Mouse (Mus musculus) spleen, adult 18-20 months (tissue): ENCODE data around the gene Slc22a13.
"Not testable (repeated sequence)": the region's sequence is repeated elsewhere in the genome, so short reads cannot be mapped to it uniquely, and the experiment has no call there.

Experiments
- DNase-seq, 2 experiments: peaks; one replicate each; pipeline ENCODE4 v3.0.0; 2022; ENCODE audit warnings: mixed read lengths in 2 of 2

Slc22a13 gene

DNA sequence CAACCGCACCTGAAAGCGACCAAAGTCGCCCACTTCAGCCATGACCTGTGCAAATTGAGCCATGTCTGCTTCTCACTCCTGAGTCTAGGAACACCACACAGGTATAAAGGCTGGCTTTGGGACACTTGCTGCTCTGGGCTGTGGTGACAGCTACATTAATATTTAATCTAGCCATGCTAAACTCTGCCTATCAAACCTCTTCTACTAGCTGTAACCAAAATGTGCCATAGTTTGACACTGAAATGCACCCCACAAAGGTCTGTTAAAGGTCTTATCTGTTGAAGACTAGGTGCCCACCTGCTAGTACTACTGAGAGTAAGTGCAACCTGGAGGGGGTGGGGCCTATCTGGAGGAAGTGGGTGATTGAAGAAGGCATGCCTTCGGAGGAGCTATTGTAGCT lies at the start of gene Slc22a13:
Gene Slc22a13 (minus strand): TSS at position 101 of the 400 bp plus-strand sequence.
- no peak for DNase-seq

DNA sequence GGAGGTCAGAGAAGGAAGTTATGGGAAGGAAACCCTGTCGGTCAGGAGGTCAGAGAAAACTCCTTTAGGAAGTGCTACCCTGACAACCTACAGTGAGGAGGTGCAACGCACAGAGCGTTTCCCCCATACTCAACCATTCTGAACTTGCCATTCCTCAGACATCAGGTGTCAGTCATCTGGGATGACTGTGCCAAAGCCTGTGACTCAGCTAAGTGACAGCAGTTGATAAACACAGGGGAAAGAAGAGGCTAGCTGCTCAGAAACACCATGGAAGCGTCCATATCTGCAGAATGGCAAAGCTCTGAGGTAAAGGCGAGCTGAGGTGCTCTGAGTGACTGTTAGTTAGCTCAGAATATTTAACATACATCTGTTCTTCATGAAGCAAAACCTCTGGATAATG lies 49.2 kb upstream of the Slc22a13 start:
- no peak for DNase-seq

- DNase-seq = no peak
Measured at GRCm38 (mm10) chr9:119256161-119256560, 47.3 kb upstream of the Slc22a13 start.

GRCm38 (mm10) chr9:119255096-119255495 lies 46.2 kb upstream of the Slc22a13 start:
- DNase-seq = no peak

DNA sequence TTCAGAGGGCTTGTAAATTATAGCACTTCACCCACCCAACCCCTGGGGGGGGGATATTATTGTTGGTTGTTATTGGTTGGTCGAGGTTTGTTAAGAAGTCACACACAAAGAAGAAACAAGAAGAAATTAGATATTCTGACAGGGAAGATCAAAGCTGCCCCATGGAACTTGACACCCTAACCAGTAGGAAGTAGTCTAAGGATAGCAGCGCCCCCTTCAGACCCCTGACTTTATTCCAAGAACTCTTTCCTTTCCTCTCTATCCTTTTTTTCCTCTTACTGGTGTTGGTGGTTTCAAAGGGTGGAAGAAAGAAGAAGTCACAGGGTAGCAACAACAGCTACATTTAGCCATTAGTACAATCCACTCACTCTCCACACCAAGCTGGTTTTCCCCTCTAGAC lies 45.3 kb upstream of the Slc22a13 start:
- DNase-seq = no peak

GRCm38 (mm10) chr9:119247996-119248395 lies 39.1 kb upstream of the Slc22a13 start:
- no peak for DNase-seq

DNA sequence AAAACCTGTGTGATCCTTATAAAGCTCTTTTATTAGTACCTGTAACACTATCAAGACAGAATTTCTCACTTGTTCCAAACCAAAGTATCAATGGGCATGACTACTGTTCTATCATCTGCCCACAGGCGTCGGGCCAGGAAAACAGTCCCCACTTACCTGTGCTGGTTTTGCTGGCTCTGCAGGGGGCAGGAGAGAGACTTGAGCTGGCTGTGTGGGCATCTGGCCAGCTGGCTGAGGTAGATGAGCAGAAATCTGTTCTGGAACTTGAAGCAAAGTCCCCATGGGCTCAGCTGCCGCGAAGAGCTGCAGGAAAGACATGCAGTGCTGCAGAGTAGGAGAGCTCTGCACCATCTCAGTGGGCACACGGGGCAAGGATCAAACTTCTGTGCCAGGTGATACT lies 37.9 kb upstream of the Slc22a13 start:
- no peak for DNase-seq

- no peak for DNase-seq
Measured at GRCm38 (mm10) chr9:119243981-119244380, 35.1 kb upstream of the Slc22a13 start.

GRCm38 (mm10) chr9:119241169-119241865 lies 32.4 kb upstream of the Slc22a13 start:
- no peak for DNase-seq

DNA sequence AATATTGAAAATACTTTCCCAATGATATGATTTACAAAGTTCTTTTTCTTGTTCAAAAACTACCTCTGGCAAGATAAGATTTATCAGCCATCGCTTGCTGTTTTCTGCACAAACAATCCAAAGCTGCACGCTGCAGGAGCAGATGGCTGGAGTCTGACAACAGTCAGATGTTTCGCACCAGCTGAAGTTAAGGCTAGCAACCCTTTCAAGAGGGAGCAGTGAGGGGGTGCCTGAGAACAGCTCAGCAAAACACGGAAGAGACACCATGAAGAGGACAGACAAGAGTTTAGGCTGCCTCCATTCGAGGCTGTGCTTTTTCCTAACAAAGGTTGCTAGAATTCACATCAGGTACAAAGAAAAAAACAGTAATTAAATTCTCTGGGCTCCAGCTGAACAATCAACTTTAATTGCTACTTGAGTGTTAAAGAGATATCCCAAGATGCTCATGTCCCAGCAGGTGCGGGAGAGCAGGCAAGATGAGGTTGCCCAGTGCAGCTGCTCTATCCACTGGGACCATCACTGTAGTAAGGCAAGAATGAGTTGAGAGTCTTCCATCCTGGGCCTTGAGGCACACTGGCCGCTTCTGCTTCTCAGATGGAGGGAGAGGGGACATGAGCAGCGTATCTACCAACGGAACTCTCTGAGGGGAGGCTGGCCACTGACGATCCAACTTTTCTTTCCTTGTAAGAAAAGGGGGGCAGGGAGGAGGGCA lies 31.5 kb upstream of the Slc22a13 start:
- no peak for DNase-seq

- no peak for DNase-seq
Measured at GRCm38 (mm10) chr9:119239274-119239673, 30.4 kb upstream of the Slc22a13 start.

DNA sequence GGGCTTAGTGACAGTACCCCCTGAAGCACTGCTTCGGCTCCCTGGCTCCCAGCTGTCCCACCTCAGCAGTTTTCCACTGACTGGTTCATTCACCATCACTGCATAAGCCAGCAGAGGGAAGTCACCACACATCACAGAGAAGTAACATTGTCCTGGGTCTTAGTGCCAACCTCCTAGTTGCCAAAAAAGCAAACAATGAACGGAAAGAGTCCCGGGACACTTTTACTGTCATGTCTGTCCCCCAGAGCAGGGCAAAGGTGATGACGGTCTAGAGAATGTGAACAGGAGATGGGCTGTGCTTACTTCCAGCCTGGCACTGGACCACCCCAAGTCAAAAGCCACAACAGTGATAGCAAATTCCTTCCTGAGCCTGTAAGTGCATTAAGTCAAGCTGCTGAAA lies 29.9 kb upstream of the Slc22a13 start:
- DNase-seq = no peak

DNA sequence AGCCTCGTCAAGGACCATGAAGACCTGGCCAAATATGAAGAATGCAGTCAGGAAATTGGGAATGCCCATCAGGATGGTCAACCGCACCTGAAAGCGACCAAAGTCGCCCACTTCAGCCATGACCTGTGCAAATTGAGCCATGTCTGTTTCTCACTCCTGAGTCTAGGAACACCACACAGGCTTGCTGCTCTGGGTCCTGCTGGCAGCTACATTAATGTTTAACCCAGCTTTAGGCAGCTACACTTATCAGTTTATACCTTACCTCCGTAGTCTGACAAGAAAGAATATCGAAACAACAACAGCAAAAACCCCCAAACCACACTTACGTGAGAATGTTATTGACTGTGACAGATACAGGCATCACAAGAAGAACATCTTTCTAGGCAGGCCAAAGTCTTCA lies 22.7 kb upstream of the Slc22a13 start:
- no peak for DNase-seq

GRCm38 (mm10) chr9:119230829-119231228 lies 21.9 kb upstream of the Slc22a13 start:
- DNase-seq = no peak

DNA sequence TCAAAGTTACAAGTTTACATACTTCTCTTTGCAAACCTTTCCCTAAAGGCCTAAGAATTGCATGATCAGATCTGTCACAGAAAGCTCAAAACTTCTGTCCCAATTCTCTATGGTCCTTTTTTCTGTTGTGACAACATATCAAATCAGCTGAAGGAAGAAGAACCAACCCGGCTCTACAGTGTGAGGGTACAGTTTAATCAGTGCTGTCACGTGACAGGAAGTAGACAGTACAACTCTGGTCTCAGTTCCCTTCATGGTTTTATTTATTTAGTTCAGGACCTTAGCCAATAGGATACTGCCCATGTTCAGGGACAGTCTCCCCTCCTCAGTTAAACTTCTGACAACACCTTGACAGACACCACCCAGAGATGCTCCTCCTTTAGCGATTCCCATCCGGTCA lies 11.4 kb upstream of the Slc22a13 start:
- no peak for DNase-seq

GRCm38 (mm10) chr9:119219667-119220066 lies 10.8 kb upstream of the Slc22a13 start:
- no peak for DNase-seq

GRCm38 (mm10) chr9:119215341-119215740 lies 6.4 kb upstream of the Slc22a13 start:
- DNase-seq = not testable (repeated sequence)

DNA sequence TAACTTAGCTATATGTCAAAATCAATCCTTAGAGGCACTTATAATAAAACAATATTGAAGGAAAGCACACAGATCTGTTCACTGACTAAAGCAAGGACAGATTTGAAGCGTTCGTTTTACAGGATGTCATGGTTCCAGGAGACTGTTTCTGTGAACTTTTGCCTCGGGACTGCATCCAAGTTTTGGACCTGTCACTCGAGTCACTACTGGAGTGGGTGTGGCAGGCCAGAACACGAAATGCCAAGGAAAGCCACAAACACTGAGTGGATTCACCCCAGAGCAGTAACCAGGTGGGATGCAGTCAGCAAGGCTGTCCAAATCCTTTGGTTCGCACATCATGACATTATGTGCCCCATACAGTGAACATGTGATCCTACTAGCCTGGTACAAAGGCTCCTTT lies 5.7 kb upstream of the Slc22a13 start:
- DNase-seq = no peak

DNA sequence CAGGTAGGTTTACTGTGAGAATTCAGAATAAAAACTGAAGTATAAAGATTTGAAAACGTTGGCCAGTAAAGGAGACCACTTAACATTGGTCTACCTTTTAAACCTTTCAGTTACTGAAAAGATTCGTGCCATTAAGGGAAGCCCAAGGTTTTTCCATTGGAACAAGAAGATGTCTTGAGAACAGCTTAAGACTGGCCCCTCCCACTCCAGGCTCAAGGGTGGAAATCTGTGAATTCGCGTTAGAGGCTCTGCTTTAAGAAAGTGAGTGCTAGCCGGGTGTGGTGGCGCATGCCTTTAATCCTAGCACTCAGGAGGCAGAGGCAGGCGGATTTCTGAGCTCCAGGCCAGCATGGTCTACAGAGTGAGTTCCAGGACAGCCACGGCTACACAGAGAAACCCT lies 4.1 kb upstream of the Slc22a13 start:
- DNase-seq = no peak

DNA sequence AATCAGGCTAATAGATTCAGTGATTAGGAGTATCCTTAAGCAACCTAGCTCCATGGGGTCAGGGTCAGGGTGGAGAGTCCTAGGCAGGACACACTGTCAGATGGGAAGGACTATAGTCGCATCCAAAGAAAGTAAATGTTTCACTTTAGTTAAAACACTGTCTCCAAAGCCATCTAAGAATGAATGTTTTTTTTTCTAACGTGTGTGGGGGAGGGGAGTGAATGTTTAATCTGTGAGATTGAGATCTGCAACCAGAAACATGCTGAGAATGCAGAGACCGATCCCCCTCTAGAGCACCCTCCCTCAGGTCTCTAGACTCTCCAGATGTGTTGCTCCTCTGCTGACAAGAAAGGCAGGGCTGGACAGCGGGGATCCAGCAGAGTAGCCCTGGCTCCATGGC lies 1.8 kb downstream of the Slc22a13 start:
- no peak for DNase-seq

DNA sequence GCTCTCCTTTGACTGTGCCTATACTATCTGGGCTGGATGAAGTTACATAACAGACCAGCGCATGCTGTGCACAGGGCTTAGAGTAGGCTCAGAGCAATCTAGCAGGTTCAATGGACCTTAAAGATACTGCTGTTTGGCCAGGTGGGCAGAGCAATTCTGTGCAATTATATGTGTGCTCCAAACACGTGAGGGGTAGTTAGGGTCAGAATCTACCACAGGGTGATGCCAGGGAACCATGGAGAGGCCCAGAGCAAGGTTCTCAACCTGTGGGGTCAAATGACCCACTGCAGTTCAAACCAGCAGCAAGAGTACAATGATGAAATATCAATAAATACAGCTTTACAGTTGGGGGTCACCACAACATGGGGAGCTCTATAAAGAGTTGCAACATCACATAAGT lies 2.2 kb downstream of the Slc22a13 start:
- DNase-seq = no peak

DNA sequence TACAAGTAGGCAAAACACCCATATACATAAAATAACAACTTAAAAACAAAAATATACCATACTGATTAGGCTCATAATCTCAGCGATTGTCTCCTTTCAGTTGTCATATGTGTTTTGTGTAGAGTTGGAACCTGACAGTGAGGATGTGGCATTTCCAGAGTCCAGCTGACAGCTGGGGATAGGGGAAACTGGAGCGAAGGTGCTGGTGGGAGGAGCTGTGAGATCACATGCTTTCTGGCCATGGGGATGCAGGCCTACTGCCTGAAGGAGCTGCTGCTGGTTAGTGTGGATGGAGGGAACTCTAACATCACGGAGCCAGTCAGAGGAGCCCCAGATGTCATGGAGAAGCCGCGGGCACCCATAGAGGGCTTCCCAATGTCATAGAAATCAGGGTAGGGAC lies 3.1 kb downstream of the Slc22a13 start:
- DNase-seq = no peak

DNA sequence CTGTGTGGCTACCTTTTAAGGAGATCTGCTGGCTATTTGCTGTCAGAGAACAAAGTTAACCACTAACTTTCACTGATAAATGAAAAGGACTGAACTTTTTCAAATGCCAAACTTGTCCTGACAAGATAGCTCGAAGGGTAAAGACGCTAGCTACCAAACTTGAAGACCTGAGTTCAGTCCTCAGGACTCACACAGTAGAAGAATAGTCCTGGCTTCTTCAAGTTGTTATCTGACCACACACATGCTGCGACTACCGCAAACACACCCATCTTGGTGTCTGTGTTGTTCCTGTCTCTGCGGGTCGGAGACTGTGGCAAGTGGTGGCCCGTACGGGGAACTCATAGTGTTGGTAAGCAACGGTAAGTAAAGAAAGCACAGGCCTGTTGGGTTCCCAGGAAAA lies 5.3 kb downstream of the Slc22a13 start:
- no peak for DNase-seq

- DNase-seq = no peak
Measured at GRCm38 (mm10) chr9:119201653-119202052, 7.2 kb downstream of the Slc22a13 start.
